Mouse (Mus musculus) gastrocnemius, postnatal 4 days (tissue): ENCODE measurements at regions not wholly inside any gene's neighbourhood (a gene's known extent, or its start where the extent isn't known, plus 50 kb on each side); places are given as distances from the start of the nearest gene placed in this dataset.

ENCODE experiments used
- DNase-seq, 2 experiments: peaks; one replicate each; pipeline ENCODE4 v3.0.0; 2021 to 2022; ENCODE audit warnings: low spot score in 2 of 2, mixed read lengths in 2 of 2

DNA sequence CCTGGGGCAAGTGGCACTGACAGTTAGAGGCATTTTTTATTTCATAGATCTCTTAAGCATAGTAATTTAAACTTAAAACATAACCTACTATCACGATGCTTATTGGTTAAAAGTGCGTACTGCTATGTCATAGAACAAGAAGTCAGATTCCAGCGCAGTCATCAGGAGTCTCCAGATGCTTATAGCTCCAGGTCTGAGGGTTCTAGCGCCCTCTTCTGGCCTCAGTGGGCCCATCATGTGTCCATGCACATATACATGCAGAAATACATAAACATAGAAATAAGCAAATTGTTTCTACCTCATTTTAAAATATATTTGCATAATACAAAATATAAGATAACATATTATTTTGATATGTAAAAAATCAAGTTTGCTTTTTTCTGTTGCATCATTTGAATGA lies 1002.8 kb upstream of the Adgrl2 start:
- DNase-seq = no peak

DNA sequence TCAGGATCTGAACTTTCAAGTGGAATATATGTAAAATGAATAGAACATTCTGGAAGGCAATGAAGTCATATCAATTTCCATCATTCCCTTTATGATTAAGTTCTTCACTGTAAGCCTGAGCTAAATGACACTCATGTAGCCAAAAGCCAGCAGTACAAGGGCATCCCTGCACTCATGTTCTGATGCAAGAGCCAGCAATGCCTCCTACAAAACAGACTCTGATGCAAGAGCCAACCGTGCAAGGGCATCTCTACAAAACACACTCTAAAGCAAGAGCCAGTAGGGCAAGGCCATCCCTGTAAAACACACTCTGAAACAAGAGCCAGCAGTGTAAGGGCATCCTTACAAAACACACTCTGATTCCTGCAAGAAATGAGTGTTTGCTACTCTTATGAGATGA lies 997.4 kb upstream of the Adgrl2 start:
- DNase-seq = no peak

DNA sequence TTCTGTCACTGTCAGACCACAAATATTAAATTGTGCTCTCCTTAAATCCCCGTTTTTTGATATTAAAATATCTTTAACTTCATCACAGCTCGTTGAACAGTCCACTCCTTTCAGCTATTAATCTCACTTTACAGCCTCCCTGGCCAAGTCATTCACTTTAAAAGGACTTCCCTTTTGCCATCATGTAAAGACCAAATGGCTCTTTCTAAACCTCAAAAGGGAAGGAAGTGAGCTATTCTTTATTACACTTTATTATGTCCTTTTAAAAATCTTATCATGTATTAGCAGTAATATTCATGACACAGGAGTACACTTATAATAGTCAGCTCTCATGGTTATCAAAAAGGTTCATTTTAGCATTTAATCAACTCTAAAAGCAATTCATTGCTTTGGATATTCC lies 966.6 kb upstream of the Adgrl2 start:
- DNase-seq = no peak

DNA sequence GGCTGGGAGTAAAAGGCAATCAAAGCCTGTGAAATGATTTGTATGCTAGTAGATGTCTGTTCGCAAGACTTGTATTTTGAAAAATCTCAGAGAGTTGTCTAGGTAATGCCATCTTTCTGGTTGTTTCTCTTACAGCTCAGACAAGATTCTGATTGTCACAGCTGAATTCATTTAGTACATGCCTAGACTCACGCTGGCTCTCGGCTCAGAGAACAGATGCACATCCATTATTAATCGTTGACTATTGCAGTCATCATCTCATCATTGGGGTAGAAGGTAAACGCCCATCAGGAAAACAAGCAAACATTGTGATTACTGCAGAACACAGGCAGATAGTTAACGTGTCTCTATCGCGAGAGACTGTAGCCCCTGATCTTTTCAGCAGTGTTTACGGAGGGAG lies 945.8 kb upstream of the Adgrl2 start:
- no peak for DNase-seq

DNA sequence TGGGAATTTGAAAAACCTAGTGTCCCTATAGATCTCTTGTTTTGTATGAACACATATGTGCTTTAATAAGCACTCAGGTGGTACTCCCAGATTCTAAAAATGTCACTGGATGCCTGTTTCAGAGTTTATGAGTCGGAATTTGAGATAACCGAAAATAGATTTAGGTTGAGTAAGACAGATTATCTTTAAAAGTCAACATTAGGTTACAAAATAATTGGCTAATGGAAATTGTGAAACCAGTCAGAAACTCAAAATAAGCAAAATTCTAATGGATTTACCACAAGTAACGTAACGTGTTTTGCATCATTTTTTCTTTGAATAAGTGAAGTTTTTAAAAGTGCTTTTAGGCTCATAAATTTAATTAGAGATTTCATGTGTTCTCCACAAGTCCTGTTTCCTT lies 944.5 kb upstream of the Adgrl2 start:
- no peak for DNase-seq

DNA sequence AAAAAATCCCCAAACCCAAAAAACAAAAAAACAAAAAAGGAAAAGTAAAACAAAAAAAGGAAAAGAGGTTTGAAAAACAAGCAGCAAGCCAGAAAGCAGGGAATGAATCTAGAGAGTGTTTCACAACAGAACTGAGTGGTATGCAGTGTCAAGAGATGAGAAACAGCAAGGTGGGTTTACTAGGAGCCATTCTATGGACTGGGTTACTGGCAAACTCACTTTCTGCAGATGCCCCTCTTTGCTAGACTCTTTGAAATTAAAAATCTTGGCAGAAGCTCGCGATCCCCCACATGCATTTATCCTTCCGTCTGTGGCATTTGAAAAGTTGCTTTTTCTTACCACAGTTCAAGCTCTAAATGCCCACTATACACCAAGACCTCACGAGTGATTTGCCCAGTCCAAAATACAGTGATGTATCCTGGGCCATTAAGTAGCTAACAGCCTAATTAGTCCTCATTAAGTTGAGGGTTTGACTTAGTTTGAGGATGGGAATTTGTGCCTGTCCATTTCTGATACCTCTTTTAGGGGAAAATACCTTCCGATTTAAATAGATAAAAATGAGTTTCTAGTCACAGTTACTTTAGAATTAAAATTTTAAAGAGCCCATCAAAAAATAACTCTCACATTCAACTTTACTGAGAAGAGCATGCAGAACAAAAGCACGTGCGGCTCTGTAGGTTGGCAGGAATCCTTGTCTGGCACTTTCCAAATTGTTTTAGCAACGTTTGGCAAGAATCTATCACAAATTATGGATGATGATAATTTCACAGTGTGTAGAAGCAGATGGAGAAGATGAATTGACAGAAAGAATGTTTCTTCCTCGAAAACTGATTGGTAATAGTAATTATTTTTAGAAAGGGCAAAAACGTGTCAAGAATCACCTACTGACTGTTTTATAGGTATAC lies 938.4 kb upstream of the Adgrl2 start:
- no peak for DNase-seq

DNA sequence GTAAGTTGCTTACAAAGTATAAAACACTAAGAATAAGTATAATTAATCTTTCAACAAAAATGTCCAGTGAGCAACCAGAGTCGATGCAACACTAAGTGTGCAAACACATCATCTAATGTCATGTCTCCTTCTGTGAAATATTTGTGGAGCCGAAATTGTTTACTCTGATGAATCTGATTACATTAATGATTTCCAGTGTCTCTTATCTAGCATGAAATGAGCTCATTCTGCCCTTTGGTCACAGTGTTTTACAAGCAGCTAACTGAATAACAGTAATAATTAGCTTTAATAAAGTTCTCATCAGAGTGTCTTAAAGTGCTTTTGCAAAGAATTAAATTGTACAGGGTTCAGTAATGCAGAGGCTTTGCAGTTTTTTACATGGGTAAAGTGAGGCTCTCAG lies 929.9 kb upstream of the Adgrl2 start:
- no peak for DNase-seq

DNA sequence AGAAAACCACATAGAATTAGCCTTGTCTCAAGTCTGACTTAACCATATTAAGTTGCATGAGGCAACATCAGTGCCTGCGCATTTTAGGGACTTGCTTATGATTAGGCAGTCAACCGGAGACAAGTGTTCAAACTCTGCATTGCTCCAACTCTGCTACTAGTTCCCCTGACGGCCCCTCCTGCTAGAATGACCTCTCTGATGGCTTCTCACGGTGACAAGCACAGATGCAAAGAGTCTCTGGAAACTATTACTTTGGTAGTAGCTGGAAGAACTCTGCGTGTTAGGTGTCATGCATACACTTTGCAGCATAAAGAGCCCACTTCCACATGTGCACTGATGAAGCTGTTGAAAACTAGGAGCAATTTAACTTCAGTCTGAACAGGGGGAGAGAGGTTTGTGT lies 927.8 kb upstream of the Adgrl2 start:
- DNase-seq = no peak

DNA sequence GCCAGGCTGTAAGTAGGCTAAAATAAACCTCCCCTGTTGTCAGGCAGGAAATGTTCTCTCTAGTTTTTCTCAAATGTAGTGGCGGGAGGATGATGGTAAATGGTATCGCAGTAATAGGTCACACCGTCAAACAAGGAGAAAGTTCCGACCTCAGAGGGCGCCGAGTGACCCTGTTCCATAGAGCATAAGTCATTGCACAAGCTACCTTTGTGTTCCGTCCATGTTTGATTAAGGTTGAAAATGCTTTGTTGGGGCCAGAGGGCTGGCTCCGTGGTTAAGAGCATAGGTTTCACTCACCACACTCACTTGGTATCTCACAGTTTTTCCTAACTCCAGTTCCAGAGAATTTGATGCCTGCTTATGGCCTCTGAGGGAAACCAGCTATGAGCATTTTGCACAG lies 920.4 kb upstream of the Adgrl2 start:
- DNase-seq = no peak

DNA sequence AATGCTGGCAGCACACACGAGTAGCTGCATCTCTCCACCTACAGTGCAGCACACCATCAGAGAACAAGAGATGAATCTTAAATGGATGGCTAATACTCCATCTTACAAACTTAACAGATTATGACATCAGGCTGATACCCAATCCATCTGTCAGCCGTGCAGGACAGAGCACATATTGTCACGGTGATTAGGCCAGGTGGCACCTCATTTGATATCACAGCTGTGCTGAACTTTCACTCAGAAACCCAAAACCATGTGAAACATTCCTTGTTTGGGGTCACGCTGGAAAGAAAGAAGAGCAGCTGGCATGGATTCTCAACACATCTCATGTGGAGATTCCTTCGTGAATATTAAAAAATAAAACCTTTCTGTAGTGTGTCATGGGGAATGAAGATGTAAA lies 911.4 kb upstream of the Adgrl2 start:
- no peak for DNase-seq

DNA sequence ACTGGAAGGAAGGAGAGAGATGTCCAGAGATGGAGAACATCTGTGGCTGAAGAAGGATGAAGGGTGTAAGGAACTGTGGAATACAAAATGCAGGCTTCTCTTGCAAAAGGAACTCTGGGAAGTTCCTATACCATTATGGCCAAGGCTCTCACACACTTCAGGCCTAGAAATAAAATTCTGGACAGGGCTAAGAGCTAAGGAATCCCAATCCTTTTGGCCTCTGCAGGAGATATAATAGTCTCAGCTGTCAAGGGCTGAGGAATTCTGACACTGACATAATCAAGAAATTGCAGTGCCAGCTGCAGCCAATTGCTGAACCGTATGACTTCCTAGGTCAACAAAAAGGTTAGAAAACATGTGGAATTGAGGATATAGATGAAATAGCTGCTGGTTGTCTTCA lies 886.2 kb upstream of the Adgrl2 start:
- DNase-seq = no peak

DNA sequence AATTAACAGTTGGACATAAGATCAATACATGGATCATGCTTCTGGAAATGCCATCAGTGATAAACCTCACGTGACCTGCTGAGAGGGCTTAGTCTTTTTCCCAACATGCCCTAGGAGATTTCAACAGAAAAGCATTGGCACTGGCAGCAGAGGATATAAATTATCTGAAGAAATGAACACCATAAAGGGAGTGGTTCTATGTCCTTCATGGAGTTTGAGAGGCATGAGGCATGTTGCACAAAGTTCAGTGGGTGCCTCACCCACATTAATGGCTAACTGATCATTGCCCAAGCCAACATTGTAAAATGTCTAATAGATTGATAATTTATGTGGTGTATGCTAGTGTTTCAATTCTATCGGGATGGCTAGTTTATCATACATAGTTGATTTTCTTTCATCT lies 875.6 kb upstream of the Adgrl2 start:
- no peak for DNase-seq

DNA sequence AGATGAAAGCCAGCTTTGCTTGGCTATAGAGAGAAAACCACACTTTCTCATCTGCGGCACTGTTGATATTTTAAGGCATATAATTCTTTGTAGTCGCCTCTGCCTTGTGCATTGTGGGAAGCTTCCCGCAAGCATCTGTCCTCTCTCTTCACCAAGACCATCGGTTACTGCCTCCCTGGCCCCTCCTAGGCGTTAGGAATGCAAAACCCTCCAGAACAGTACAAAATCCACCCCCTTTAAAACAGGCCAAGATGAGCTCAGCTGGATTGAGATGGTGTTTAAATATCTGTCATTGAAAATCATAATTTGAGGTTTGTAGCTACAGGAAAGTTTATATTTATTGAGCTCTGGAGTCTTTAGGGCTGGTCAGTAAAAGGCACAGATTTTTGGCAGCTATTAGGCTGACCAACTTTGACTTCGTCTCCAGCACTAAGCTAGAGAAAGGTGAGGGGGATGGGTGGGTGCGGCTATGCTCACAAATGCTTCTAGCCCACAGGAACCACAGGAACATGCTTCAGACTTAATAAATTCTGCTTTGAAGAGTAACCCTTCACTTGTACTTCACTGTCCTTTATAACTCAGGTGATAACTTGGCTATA lies 856.7 kb upstream of the Adgrl2 start:
- no peak for DNase-seq

DNA sequence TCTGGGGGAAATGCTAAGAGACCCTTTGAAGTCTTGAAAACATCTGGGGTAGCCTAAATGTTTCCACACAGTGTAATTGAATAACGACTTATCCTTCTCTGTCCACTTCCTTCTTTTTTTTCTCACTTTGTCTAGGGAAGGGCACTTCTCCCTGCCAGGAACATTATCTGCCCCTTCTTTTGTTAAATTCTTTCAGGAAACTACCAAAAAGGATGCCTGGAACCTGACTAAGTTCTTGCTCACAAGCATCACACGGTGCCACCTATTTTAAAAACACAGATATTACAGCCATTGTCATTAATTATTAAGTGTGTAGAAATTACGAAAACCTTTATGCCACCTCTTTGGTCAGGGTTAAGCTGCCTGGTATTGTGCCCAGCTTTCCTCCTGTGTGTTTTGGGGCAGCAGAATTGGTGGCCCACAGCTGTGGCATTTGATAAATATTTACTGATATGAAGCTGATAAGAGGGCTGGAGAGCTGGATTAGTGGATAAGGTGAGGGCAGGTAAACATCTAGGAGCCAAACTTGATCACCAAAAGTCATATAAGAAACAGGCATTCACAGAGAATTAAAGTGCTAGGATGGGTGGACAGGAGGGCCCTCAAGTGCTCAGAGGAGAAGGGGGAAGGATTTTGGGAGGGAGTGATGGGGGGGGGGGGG lies 855.6 kb upstream of the Adgrl2 start:
- no peak for DNase-seq

DNA sequence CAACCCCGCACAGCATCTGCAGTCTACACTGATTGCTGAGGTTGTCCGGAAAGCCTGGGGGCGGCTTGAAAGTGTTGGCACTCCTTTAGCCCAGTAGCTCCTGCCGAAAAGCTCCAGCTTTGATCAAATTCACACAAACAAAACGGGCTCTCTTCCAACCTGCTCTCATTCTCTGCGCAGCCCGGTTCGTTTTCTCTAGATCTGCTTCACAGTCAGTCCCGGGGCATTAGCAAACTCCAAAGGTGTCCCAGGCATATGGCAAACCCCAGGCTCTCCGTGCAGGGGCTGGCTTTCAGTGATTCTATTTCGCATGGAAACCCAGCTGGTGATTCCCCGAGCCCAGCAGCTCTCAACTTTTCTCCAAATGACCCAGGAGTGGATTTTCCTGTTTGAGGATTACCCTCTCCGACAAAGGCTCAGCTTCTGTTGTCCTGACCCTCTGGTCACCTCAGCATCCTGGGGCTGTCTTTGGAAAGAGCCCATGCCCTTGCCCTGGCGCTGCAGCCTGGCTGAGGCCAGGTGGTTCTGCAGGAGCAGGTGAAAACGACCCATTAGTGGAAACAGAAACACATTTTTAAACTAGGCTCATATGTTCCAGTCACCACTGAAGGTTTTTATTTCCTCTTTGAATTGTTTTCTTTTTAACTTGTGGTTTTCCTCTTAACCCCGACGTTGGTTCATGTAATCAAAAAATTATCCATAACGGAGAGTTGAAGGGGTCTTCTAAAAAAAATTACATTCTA lies 854.9 kb upstream of the Adgrl2 start:
- peak in 1 of 2 experiments; percentile 7 for DNase-seq

DNA sequence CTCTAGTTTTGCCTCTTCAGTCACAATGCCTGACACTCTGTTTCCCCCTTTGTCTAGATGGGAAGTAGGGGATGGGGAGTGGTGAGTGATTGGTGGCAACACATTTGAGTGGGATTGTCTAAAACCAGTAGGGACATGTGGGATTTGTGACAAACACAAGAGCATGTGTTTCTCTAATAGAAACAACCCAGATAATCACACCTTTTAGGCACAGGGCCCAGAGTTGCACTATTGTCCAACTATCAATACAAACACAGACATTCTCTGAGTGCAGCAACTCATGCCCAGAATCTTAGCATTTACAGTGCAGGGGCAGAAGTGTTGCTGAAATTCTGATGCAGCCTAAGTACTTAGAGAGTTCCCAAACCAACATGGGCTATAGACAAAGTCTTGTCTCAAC lies 847.6 kb upstream of the Adgrl2 start:
- DNase-seq = no peak

DNA sequence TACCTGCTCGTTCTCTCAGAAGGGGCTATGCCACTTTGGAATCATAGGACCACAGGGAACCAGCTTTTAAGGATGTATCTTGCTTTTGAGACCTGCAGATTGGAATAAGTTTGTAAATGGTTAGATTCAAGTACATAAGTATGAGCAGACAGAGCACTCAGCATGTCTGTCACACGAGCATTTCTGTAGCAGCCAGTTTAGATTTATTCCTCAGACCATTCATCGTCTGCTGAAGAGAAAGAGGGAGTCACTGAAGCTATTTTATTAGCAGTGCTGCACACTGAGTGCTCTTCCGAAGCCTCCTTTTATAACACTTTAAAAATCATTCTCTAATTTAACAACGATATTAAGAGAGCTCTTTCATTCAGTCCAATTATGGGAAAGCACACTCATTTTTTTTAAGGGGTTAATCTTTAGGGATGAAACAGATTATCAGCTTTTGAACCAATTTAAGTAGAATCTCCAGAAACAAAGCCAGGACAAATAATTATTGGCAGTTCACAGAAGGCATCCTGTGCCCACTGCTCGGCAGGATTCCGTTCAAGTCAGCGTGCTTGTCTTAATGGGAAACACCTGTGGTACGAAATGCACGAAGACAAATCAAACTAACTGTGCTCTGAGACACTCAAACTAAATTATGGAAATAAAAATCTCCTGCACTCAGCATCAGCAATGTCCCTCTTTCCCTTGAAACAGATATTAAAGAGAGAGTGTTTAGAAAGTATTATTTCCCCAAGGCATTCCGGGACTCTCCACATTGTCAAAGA lies 846.3 kb upstream of the Adgrl2 start:
- no peak for DNase-seq

DNA sequence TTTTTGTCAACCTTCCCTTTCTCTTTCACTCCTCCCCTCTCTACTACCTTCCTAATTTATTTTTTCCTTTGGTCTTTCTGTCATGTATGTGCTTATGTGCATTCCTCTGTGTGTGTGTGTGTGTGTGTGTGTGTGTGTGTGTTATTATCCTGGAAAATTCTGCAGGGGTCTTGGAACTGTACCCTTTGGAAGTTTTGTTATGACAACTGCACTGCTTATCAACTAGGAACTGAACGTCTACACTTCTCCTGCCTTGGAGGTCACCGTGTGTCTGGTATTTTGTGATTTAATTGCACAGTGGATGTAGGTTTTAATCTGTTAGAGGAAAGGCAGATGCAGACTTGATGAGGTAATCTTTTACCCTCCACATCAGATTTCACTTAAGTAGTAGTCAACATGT lies 836.8 kb upstream of the Adgrl2 start:
- DNase-seq = no peak

DNA sequence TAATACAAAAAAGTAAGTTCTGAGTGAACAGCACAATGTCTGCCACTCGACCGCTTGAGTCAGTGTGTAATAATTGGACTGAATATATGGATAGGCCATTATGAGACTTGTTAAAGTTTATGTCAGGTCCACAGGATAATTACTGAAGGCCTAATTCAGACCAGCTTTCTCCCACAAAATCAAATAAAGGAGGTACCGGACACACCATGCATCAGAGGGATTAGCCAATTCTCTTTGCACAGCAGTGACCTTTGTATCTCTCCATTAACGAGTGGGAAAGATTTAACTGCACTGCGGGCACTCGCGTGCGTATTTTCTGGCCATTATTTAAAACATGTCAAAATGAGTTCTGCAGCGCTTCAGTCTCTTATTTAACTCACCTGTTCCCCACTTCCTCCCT lies 836.4 kb upstream of the Adgrl2 start:
- no peak for DNase-seq

DNA sequence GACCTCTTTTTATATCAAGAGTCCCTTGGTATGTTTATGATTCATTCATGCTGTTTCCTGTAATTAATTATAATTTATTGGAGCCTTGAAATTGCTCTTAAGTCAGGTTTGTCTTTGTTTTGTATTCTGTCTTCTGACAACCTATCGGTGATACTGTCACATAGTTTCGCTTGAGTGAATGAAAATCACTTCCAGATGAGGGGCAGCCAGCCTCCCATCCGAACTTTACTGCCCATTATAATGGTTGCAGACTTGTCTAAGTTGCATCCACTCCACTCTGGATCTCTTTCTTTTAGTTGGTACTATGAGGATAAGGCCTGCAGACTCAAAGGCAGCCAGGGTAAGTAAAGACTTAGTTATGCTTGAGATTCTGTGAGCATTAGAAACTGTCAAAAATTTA lies 830.3 kb upstream of the Adgrl2 start:
- DNase-seq = no peak

DNA sequence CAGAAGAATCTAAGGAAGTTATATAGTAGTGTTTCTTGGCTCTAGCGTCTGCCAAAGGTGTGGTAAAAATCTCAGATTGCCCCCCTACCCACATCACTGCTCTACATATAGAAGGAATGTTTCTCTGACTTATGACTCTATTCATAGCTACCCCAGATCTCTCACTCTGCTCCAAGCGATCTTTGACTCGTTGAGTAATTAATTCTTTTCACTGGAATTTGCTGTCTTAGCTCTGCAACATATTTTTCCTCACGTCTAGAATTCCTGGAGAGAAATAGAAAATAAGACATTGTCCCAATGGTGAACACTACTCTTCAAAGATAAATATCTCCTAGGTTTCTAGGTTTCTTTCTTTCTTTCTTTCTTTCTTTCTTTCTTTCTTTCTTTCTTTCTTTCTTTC lies 829.5 kb upstream of the Adgrl2 start:
- no peak for DNase-seq
